Mouse (Mus musculus): Measurements from ENCODE around the gene Scamp4.

Scamp4 gene

GRCm38 (mm10) chr10:80602698-80603325 is at the start of gene Scamp4, which contains the start of gene Adat3:
Scamp4 (plus strand) TSS chr10:80602872.
Adat3 (plus strand) TSS chr10:80602880.
- DNase-seq = peak; percentile 95 to 96

- DNase-seq = no peak
Observed at GRCm38 (mm10) chr10:80553575-80553974, 49.1 kb upstream of the Scamp4 start.

DNA sequence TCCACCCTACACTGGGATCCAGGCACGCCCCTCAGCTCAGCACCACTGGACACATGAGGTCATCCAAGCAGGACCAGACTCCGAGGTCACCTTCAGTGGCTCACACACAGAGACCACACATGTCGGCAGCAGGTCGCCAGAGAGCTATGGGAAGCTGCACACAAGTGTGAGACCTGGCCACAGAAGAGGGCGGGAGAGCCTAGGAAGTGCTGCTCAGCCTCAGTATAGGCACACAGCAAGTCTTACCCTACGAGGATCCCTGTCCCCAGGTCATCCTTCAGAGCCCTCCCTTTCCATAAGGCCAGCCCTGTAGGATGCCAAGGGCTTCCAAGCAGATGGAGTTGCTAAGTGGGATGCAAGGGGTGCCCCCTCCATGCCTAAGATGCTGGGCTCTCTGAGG is 48.7 kb upstream of the Scamp4 start:
- DNase-seq = no peak

- DNase-seq = peak; percentile 64 to 67
Observed at GRCm38 (mm10) chr10:80557346-80557965, 45.2 kb upstream of the Scamp4 start.

- no peak for DNase-seq
Observed at GRCm38 (mm10) chr10:80559431-80559830, 43.2 kb upstream of the Scamp4 start.

DNA sequence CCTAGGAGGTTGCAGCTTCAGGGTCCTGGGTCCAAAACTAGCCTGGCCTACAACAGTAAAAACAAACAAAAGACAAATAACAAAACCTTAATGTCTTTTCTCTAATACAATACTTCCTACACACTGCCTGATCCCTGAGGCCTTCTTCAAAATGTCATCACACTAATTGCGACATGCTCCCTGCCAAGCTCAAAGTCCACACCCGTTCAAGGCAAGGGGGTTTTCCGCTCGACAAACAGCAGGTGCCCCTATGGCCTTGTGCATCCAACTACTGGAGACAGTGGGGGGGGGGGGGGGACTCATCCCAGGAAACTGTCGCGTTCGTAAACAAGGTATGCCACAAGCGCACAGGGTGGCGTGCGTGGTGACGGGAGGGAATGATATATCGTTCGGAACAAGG is 42.1 kb upstream of the Scamp4 start:
- no peak for DNase-seq

DNA sequence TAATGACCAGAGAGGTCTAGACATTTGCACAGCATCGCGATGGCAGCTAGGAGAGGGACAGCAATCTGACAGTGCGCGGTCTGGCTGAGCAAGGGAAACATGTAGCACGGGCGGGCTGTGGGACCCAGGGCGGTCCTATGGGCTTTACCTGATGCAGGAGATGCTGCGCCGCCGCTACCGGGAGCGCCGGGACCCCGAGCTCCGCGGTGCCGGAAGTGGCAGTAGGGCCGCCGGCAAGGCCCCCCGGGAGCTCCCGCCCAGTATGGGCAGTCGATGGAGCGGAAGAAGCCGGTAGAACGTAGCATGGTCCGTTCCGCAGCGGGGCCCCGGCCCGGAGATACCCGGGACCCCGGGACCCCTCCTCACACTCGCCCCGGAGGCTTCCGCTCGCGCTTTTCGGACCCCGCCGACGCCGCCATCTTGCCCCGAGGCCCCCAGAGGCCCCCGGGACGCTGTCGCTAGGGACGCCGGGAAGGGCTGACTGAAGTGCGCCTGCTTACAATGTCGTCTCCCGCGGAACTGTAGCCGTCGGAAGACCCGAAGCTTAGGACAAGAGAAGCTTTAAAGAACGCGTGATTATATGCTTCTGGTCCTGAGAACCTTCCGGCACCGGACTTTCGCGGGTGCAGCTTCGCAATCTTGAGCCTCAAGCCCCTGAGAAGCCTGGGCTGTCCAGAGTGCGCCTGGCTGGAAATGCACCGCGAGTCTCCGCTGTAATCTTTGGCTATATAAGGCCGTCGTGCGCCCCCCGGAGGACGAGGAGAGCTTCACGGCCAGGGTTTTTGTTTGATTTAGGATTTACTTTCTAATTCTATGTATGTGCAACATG is 41.3 kb upstream of the Scamp4 start, which contains the start of gene Rexo1:
Gene Rexo1 (minus strand): TSS at position 445 of the 829 bp plus-strand sequence.
- DNase-seq = peak; percentile 92 to 95

DNA sequence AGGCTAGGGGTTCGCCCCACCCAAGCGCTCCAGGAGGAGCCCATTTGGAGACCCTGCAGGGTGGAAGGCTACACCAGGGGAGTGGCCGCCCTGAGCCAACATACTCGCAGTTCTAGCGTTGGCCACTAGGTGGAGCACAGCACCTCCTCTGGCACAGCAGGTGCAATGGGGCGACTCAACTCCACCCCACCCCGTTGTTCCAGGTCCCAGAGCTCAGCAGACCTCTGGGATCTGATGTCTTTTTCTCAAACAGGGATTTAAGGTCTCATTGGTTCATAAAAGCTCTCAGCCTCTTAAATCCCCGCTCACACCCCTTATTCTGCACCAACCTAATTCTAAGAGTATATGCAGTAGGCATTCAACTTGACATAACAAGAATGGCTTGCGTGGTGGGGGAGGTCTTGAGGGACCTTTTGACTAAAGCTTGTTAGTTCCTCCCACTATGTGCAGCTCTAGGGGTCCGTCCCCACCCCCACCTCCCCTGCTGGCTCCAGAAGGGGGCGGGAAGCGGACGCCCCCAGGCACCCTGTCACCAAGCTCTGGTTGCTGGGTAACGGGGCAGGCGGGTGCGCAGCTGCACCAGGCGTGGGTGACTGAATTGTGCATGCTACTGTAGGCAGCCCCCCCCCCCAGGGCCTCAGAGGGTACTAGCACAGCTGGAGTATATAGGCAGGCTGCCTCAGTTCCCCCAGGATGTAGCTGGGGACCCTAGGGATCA is 36.1 kb upstream of the Scamp4 start:
- DNase-seq = peak; percentile 89 to 92

GRCm38 (mm10) chr10:80568876-80569275 is 33.8 kb upstream of the Scamp4 start:
- no peak for DNase-seq

GRCm38 (mm10) chr10:80569664-80570066 is 33.0 kb upstream of the Scamp4 start:
- peak in 1 of 2 experiments; percentile 65 for DNase-seq

DNA sequence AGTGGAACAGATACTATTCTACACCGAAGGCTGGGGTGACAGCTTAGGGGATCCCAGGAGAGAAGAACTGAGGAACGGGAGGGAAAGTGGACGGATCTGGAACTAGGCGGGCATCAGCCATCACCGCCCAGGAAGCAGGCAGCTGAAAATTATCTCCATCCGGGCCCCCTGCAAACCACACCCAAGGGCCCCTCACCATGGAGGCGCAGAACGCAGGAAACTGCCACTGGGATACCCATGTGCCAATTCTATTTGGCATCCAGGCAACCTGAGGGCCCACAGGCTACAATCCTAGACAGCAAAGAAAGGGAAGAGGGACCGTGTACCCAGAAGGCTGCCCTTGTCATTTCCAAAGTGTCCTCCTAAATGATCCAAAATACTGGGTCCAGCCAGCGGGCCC is 32.3 kb upstream of the Scamp4 start:
- no peak for DNase-seq

- no peak for DNase-seq
Observed at GRCm38 (mm10) chr10:80570871-80571836, 31.5 kb upstream of the Scamp4 start.

DNA sequence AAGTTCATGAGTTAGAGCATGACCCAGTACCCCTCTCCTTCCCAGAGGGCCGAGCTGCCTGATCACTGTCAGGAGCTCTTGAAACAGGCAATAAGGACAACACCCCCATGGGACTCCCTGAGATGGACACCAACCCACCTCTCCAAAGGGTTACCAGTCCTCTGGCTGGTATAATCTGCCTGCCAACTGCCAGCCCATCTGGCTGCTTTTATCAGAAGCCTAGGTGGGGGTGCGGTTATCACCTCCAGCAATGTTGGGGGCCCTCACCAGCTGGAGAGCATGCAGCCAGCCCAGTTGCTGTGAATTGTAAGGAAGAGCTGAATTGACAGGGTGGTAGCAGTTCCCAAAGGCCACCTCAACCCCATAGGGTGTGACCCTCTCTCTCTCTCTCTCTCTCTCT is 30.2 kb upstream of the Scamp4 start:
- DNase-seq = no peak

DNA sequence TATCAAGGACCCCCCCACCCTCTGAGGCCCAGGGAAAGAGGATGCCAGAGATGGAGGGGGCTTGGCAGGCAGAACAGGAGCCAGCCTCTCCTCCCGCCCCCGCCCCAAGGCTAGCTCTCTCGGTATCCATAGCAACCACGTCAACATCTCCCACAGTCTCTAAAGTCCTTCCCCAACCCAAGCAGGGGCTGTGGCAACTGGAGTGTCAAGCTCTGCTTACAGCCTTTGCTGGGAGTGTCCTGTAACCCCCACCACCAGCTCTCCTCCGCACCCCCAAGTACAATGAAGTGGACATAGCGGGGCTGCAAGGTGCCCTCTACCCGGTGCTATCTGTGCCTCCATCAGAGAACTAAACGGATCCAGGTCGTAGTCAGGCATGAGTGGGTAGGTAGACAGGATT is 28.7 kb upstream of the Scamp4 start:
- DNase-seq = no peak

DNA sequence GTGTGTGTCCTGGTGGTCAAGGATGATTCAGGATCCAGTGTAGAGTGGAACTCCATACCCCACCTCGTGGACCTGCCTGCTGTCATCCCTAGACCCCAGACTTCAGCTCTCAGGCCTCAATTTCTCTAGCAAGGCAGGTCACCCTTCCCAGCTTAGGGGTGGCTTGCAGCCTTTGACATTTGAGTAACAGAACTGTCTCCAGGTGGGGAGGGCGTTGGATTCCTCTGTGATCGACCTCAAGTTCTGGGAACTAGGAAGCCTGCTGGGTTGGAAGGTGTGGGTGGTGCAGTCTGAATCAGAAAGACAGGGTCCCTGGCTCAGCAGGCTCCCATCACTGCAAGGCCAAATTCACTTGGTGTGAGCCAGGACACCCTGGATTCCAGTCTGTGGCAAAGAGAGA is 27.8 kb upstream of the Scamp4 start:
- DNase-seq = no peak

DNA sequence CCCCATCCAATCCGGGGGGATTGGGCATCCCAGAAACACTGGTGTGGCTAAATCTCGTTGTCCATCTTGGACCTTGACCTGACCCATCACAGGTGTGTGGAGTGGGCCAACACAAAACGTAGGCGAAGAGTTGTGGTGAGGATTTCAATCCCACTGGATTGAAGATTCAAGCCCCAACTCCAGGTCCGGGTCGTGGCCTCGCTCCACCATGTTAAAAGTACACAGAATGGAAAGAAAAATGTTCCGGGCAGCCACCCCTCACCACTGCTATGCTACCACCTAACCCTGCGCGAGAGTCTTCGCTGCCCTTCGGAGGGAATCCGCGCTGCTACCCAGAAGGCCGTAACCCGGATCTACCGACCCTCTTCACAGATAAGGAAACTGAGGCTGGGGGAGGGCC is 26.7 kb upstream of the Scamp4 start:
- no peak for DNase-seq

DNA sequence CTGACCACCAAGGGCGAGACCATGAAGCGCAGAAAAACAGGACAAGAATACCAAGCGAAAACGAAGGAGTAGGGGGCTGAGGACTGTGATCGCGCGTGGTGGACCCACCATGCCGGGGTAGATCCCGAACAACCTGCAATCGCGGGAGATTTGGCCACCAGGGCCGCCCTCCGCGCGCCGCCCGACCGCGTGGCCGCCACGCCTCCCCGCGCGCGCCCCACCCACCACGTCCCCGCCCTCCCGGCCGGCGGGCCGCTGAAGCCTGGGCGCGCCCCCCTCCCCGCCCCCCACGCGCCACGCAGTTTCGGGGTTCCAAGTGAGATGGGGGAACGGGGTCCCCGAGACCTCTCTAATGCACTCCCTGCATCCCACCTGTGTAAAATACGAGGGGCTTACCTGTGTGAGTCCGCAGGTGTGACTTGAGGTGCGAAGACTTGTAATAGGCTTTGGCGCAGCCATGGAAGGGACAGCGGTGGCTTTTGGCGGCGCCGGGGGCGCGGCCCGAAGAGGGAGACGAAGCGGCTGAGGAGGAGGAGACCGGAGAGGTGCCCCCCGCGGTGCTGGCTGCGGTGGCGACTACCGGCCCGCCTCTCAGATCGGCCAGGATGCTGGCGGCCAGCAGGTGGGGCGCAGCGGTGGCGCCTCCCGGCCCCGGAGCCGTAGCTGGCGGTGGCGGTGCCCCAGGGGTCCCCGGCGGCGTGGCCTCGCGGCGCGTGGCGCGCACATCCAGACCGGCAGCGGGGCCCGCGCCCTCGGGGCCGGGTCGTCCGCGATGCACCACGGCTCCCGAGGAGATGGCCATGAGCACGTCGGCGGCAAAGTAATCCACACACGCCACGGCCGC is 26.1 kb upstream of the Scamp4 start:
- peak; percentile 55 to 75 for DNase-seq

DNA sequence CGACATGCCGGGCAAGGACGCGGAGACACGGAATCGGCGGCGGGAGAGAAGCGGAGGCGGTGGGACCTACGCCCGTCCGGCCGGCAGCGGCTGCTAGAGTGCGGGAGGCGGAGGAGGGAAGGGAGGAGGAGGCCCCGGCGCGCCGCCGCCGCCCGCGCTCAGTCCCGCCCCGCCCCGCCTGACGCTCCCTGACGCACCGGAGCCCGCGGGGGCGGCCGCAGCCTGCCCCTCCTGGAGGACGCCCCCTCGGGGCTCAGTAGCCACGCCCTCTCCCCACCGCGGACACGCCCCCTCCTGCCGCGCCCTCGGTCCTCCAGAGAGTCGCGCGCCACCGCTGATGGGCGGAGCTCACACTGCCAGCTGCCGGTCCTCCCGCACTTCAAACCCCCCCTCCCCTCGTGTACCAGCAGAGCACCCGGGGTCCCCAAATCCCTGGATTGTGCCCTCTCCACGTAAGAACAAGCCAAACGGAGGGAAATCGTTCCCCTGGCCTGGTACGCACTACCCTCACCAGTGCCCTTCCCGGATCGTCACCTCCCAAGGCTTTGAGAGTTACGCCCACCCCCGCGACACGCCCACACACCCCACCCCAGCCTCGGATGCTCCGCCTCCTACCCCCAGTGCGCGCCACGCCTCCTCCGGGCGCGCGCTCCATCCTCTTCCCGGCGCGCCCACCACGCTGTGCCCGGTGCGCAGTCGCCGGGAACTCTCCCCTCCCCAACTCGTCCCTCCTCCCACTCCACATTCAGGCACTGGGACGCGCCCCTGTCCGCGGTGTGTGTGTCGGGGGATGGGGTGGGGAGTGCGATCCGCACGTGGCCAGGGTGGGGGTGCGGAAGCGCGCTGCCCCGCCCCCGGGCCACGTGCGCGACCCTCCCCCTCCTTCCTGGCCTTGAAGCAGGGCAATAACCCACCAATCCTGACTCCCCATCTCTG is 25.2 kb upstream of the Scamp4 start, which contains the start of gene Klf16:
Gene Klf16 (minus strand): TSS at position 127 of the 936 bp plus-strand sequence.
- DNase-seq = peak; percentile 99

DNA sequence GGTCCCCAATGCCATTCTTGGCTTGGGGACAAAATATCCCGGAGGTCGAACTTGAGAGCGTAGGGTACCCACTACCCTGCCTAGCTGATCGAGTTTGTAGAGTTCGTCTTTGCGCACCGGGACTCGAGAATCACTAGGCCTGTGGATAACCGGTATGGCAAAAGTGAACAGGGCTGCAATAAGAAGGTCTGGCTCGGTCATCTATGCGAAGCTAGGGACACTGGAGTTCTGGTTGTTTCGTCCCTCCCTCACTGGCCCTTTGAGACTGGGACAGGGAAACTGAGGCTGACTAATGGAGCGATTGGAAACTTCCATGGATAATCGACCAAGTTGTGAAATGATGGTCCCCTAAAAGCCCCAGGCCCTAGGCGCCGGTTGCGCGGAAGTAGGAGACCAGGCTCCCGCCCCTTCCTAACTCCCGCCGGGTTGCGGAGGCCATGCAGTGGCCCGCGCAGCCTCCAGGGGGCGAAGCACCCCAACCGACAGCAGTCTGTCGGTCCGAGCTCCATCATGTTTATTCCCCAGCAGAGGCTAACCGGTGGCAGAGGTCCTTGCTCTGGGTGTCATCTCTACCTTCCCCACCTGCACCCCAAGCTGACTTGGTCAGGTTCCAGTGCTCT is 24.4 kb upstream of the Scamp4 start:
- peak; percentile 88 to 89 for DNase-seq
